Mouse (Mus musculus) retina, postnatal 7 days (tissue): ENCODE measurements around the gene Sgce.
A peak's percentile ranks its signal among the peaks of the same experiment; 100 is the strongest.
"Not testable (repeated sequence)": the region's sequence is repeated elsewhere in the genome, so short reads cannot be mapped to it uniquely, and the experiment has no call there.

ENCODE experiments used
- DNase-seq: peaks from one replicate; pipeline ENCODE4 v3.0.0-alpha.2; 2012; ENCODE audit warnings: low read depth, low spot score

Gene Sgce

GRCm38 (mm10) chr6:4746696-4747439 is at the start of gene Sgce, which contains the start of gene Peg10:
Gene Sgce (minus strand): TSS chr6:4747207.
Gene Peg10 (plus strand): TSS chr6:4747306.
- peak; percentile 52 for DNase-seq

DNA sequence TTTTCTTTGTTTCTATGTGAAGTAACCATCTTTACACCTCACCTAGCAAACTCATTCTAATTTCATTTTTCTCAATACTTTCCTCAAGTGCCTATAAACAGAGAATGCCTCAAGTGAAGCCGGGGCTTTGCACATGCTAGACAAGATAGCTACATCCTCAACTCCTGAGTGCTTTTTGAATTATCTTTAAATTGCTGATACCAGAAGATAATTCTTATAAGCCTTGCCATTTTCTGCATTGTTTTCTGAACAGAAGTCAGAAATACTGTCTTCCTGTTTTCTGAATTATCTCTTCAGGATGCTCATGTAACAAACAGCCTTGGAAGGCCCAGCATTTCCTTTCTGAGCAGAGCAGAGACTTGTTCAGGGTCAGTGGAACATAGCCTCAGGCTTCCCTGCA is 49.3 kb upstream of the Sgce start:
- no peak for DNase-seq

- no peak for DNase-seq
Observed at GRCm38 (mm10) chr6:4762252-4762651, 15.2 kb upstream of the Sgce start.

GRCm38 (mm10) chr6:4761415-4762142 is 14.6 kb upstream of the Sgce start:
- not testable (repeated sequence) for DNase-seq

DNA sequence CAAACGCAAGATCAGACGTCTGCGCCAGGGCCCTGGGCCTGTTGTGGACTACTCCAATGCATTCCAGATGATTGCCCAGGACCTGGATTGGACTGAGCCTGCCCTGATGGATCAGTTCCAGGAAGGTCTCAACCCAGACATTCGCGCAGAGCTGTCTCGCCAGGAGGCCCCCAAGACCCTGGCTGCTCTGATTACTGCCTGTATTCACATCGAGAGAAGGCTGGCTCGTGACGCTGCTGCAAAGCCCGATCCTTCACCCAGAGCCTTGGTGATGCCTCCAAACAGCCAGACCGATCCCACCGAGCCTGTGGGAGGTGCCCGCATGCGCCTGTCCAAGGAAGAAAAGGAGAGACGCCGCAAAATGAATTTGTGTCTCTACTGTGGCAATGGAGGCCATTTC is 7.9 kb upstream of the Sgce start:
- DNase-seq = no peak

GRCm38 (mm10) chr6:4754286-4754685 is 7.3 kb upstream of the Sgce start:
- no peak for DNase-seq

DNA sequence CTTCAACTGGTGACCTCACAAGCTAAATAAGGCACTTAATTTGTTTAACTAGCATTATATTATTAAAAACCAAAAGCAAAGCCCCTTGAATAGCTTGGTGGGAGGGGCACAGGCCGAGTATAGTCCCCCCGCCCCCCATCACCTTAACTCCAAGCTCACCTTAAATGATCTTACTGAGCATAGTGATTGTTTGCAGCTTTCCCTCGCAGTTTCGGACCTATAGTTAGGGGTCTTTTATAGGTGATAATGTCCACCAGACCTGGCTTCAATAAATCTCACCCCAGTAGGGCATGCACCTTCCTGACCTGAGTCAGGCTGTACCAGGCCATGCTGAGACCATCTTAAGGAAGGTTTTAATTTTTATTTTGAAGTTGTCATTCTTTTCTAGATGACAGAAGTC is 4.3 kb upstream of the Sgce start:
- DNase-seq = no peak

DNA sequence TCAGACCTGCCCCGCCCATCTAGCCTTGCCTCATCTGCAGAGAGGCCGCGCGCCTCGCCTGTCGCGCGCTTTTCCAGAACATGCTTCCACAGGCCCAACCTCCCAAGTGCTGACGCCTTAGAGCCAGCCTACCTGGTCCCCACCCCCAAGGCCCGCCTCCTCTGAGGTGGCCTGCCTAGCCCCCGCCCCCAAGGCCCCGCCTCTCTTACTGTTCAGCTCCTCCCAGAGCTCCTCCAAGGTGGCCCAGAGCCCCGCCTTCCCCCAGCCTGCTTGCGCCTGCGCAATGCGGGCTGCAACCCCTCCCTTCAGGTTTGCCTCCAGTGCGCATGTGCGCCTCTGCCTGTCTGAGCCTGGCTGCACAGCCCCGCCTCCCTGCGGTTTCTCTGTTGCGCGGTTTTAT is 2.1 kb upstream of the Sgce start:
- DNase-seq = peak; percentile 85

GRCm38 (mm10) chr6:4748506-4748961 is 1.5 kb upstream of the Sgce start:
- DNase-seq = no peak

DNA sequence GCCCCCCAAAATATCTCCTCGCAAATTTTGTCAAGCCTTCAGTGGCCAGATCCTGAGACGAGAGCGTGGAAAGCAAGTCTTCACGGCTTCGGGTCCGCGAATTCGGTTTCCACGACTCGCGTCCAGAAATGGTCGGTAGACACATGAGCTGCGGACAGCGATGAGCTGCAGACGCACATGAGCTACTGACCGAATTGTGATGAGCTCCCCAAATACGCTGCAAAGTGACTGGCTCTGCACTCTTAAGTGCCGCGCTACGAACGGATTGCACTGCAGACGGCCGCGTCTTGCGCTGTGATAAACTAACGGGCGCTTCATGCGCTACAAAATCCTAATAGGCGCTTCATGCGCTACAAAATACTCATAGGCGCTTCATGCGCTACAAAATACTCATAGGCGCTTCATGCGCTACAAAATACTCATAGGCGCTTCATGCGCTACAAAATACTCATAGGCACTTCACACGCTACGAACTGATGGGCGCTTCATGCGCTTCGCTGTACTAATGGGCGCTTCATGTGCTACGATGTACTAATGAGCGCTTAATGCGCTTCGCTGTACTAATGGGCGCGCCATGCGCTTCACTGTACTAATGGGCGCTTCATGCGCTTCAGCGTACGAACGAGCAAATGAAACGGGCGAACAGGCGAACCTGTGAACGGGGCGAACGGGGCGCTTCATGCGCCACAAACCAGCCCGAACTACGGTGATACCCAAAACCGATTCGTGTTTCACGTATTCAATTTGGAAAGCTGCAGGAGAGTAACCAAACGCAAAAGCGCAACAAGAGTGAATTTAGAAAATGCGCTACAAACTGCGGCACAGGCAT is 884 bp upstream of the Sgce start:
- DNase-seq = no peak

- DNase-seq = no peak
Observed at GRCm38 (mm10) chr6:4746036-4746695, 841 bp downstream of the Sgce start.

- DNase-seq = no peak
Observed at GRCm38 (mm10) chr6:4740511-4740910, 6.5 kb downstream of the Sgce start.

GRCm38 (mm10) chr6:4739522-4740355 is 7.3 kb downstream of the Sgce start:
- DNase-seq = no peak

DNA sequence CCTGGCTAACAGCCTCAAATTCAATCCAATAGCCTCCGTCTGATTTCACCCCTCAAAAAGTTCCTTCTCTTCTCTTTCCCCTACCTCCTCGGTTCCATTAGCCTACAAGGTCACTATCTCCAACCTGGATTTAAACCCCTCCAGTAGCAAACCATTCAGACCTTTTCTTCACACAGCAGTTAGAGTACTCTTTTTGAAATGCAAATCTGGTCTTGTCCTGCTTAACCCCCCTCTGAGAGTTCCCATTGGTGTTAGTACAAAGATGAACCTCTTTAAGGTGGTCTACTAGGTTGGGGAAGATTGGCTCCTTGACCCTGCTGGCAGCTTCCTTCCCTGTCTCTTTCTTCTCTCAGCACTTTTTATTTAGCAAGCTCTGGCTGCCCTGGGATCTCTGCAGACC is 8.3 kb downstream of the Sgce start:
- no peak for DNase-seq

DNA sequence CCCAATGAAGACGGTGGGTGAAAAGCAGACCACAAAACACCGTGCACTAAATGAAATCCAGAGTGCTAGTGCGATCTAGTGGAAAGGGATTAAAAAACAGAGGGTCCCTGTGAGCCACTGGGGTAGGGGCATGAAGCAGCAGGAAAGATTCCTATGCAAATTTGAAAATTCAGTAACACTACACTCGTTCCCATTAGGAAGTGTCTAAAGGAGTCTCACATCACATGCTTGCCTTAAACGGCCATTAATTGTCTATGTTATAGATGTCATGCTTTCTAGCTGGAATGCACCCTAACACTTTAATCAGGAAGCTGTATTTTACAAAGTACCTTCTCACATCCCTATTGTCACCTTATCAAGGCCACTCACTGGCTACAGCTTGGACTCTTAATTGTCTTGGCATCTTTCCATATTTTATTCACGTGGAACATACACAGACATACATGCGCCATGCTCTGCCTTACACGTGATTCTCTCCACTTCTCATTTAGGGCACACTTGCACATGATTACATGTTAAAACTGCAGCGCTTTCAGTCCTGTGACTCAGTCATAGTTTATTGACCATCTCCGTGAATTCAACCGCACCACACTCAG is 8.9 kb downstream of the Sgce start:
- DNase-seq = no peak

DNA sequence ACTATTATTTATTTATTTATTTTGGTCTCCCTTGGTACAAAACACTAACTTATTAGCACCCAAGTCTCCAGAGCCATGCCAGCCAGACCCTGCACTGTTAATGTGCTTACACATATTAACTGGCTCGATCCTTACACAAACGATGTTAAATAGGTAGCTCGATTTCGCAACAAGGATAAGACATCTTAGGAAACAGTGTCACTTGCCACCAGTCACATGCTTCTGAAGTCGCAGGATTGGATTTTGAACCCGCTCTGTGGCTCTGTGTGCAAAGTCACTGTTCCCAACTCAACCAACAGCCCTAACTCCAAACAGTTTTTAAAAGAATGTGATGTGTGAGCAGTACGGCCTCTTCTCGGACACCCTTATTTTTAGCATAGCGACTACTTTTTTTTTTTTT is 10.6 kb downstream of the Sgce start:
- DNase-seq = no peak

DNA sequence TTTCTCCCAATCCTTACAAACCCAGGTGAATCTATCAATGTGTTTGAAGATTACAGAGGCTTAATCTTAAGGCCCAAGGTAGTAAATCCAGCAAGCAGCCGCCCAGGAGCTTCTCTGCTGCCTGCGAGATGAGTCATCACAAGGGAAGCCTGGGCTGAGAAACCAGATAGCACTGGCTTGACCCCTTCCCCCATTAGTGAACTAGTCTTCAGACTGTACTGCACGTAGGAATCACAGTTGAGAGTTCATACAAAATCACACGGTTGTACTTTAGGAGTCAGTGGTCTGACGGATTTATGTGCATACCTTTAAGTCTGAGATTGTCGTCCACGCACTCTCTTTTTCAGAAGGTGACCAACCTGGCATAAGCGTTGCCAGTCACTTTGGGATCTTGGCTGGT is 13.8 kb downstream of the Sgce start:
- no peak for DNase-seq

DNA sequence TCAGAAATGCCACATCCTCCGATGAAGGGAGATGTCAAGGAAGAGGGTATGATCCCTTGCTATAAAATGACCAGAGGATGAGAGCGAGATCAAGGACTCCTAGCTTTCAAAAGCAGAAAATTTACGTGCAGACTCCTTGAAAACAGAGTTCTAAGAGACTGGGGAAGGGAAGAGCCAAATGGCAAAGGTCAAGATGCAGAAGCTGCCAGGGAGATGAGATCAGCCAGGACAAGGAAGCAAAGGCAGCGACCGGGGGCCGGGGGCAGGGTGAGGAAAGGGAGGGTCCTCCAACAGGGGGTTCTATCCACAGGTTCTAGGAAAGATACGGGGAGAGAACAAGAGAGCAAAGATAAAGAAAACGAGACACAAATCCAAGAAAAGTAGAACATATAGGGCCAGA is 15.3 kb downstream of the Sgce start:
- no peak for DNase-seq

DNA sequence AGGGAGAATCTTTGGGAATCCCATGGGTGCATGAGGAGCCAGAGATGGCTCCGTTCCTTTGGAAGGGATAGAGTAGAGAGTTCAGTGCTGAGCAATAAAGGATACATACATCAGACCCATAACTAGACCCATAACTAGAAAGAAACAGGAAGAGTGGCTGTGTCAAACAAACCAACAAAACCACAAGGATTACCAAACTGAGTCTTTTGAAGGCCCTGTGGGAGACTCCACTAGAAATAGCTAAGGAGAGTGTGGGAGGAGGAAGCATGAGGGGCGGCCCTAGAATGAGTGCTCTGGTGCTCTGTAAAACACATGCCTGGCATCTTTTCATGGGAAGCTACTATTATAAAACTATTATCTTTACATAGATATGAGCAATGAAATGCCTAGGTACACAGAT is 18.7 kb downstream of the Sgce start:
- no peak for DNase-seq

GRCm38 (mm10) chr6:4723998-4724757 is 22.8 kb downstream of the Sgce start:
- no peak for DNase-seq
